Mouse (Mus musculus) cerebellum, adult 2 months (tissue): Measurements from ENCODE around the gene Kctd10.

ENCODE experiments used
- CTCF ChIP-seq: fragments of 200-500 bp; IDR thresholded peaks from 2 replicates; pipeline ENCODE4 v1.5.1; 2011; ENCODE audit warnings: low read depth, mild to moderate bottlenecking, control low read depth, low read length, moderate library complexity, borderline replicate concordance; ENCODE audit not compliant: insufficient read depth
- POLR2A ChIP-seq: fragments of 200-500 bp; IDR thresholded peaks from 2 replicates; pipeline ENCODE4 v1.6.1; 2011; ENCODE audit warnings: low read length, control low read depth, borderline replicate concordance; ENCODE audit not compliant: insufficient read depth

DNA sequence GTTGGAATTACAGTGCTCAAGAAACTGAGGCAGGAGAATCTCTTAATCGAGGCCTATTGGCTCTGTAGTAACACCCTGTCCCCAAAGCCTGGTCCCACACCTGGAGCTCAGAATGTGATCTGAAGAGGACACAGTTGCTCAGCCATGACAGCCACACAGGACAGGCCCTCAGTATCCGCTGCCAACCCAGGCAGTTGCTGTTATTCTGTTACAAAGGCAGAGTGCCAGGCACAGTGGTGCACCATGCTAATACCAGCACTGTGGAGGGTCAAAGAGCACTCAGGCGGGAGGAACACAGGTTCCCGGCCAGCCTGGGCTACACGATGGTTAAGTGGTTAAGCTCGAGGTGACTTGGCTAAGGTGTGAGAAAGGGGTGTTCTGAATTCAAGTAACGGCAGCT lies 49.5 kb upstream of the Kctd10 start:
- TF ChIP-seq CTCF (no peak), POLR2A (no peak)
